Mouse (Mus musculus): ENCODE data around the gene Spam1.

- TF ChIP-seq CTCF (IDR thresholded peaks at IDR 0.05; ENCODE audit: control insufficient read depth, insufficient read depth, insufficient replicate concordance, low read depth, low read length): no peak
- no peak for TF ChIP-seq POLR2A (IDR thresholded peaks at IDR 0.05; ENCODE audit: control insufficient read depth, low read depth, low read length)
These were observed 31.7 kb upstream of the Spam1 start for GRCm38 (mm10) chr6:24759281-24759680.

Measured in testis, adult 2 months (tissue).